Mouse (Mus musculus) bone marrow macrophage, adult 2 months (primary cell): Measurements from ENCODE around the gene Prdx5. TPM values are rescaled to one million over a fixed set of nuclear protein-coding genes. Genes with fewer than 3 reads are reported as not detected.

Experiments
- H3K27ac ChIP-seq: 2 replicates; pipeline ENCODE4 v1.5.1; 2012; ENCODE audit warnings: low read depth, low read length; ENCODE audit not compliant: insufficient read depth
- H3K4me1 ChIP-seq: 2 replicates; pipeline ENCODE4 v1.6.1; 2012; ENCODE audit warnings: low read length; ENCODE audit not compliant: control insufficient read depth, insufficient read depth
- H3K4me3 ChIP-seq: 2 replicates; pipeline ENCODE4 v1.5.1; 2012; ENCODE audit warnings: mild to moderate bottlenecking, low read length, moderate library complexity; ENCODE audit not compliant: insufficient read depth
- CTCF ChIP-seq: IDR thresholded peaks from 2 replicates; pipeline ENCODE4 v1.5.1; 2012; ENCODE audit warnings: low read depth, mild to moderate bottlenecking, low read length, moderate library complexity
- POLR2A ChIP-seq: IDR thresholded peaks from 2 replicates; pipeline ENCODE4 v1.6.1; 2012; ENCODE audit warnings: mild to moderate bottlenecking, low read depth, low read length, borderline replicate concordance
- polyA plus RNA-seq: library from polyadenylated mRNA; stranded (reverse); fragments of >200 nt; gene quantifications from 2 replicates; pipeline ENCODE4 v1.2.4, GENCODE M21; 2012; ENCODE audit not compliant: missing spikeins, insufficient read depth, insufficient read length

The Prdx5 gene
- polyA plus RNA-seq, 1 experiment: 349 TPM

DNA sequence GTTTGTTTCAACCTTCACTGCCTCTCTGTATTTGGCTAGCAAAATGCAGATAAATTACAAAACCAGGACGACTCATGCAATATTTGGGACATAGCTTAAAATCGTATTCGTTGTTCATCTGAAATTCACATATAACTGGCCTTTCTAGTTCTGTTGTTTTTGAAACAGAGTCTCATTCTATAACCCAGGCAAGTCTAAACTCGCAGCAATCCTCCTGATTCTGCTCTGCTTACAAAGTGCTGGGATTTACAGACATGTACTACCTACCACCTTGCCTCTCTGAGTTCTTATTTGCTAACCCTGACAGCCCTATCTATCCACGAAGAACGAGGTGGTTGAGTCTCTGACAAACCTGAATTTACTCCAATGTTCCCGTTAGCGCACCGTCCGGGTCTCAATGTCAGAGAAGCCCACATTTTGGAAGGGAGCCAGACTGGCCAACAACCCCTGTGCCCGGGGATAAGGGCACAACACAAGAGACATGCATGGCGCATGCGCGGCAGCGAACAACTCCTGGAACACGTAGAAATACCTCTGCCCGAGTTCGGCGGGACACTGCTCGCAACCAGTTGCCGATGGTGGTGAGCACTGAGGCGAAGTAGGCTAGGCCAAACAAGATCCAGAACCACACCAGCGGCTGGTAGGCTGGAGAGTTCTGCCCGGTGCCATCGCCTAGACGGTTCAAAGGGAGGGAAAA lies 16.8 kb upstream of the Prdx5 start:
- TF ChIP-seq POLR2A: no peak
- TF ChIP-seq CTCF: no peak
- no peak overlapping the region for H3K27ac ChIP-seq
- H3K4me3 ChIP-seq: no peak overlapping the region
- H3K4me1 ChIP-seq: peaks cover 13% of the 10 kb centered on the region

DNA sequence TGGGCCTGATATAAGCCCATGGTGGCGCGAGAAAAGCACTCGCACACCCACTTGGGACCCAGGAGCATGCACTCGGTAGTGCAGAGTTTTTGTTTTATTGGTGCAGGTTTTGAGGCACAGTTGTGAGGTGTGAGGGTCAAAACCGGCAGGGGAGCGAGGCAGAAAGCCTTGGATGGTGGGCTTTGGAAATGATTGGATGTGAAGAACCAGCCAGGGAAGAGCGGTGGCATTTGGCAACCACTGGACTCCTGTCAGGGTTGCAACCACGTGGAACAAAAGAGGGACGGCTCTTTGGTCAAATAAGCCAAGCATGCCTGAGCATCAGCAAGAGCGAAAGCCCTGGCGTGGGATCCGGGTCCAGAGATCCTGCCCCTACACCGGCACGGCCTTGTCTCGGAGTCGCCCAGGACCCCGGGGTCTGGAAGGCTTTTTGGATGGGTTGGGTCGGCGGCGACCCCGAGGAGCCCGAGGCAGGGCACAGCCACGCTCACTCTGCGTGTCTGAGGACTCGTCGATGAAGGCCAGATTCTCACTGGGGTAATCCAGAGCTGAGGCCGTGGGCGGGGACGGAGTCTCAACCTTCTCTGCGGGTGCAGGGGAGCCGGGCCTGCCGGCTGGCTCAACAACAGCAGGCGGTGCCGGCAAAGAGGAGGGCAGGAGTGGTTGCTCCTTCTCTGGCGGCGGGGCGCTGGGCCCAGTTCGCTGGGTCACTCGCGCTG lies 15.9 kb upstream of the Prdx5 start:
- Histone ChIP-seq H3K4me1 (peaks cover 13% of the 10 kb centered on the region), H3K4me3 (no peak overlapping the region), H3K27ac (no peak overlapping the region)
- TF ChIP-seq POLR2A (no peak), CTCF (no peak)

DNA sequence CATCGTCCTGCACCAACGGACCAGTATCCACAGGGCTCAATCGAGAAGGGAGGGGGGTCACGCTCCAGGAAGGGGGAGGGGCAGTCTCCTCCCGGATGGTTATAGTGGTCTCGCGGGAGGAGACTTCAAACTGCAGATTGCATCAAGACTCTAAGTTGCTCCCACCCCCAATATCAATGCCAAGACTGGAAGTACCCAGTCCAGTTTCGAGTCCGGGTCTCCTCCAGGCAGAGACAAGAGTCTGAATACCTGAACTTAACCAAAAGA lies 15.3 kb upstream of the Prdx5 start, which contains the start of gene Catsperz:
Catsperz (minus strand) TSS at position 74 of the 267 bp plus-strand sequence.
- Histone ChIP-seq H3K4me1 (peaks cover 14% of the 10 kb centered on the region), H3K4me3 (peak within 1 kb of the TSS; percentile 15), H3K27ac (no peak within 1 kb of the TSS)
- TF ChIP-seq CTCF (no peak), POLR2A (no peak)

DNA sequence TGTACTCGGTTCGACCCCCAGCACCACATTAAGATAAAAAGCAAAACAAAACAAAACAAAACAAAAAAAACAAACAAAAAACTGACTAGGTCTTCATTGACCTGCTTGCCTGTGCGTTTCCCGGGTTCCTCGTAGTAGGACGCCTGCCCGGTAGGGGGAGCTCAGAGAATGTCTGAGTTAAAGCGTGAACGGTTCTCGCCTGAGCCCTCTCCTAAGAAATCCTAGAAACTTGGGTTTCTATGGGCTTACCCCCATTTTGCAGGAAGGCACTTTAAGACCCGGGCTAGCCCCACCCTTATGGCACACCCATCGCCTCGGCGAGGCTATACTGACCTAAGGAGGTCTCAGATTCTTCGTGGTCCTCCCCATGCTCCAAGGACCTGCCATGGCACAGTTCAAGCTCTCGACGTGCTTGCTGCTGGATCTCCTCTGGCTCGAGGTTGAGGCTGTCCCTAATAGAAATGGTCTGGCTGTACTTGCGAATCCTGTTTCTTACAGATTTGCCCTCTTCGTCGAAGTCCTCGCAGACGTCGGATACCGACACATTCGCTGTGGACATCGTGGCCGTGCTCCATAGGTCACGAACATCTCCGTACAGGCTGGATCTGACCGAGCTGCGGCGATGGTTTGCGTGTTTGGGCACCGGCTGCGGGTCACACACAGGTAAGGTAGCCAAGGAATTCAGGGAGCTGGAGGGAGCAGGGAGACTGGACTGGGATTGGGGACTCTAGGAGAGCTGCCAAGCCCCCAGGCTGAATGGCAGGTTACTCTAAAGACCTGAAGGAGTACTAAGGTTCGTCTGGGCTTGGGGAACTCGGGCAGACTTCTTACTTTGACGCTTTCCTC lies 14.8 kb upstream of the Prdx5 start:
- peaks cover 19% of the 10 kb centered on the region for H3K4me1 ChIP-seq

DNA sequence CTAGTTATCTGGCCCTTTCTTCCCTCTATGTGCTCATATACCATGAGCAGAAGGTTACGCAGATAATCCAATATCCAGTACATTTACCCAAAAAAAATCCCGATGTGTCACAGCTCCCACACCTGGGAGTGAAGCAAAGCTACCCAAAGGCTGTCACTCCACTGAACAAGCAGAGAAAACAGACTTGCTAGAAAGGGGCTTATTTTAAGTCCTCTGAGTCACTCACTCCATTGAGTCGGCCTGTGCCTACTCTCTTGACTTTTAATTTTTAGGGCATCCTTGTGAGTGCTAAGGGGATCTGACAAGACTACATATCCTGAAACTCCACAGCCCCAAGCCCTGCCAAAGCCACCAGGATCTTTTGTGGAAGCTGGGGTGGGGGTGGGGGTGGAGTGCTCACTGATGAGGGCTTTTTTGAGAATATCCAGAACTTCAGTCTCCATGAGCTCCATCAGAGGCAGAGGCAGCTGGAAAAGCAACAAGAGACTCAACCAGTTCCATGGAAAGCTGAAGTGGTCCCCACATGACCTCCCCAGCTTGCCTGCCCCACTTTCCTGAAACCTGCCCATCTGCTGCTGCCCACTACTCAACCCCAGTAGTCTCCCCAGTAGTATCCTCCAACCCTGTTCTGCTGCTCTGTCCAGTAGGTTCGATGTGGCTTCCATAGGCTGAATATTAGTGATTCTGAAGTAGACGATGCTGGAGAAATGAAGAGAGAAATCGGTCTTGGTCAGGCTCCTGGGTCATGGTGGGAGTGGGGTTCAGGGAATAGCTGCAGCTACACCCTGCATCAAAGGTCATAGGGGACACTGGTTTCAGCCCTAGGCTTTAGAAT lies 13.2 kb upstream of the Prdx5 start:
- H3K4me3 ChIP-seq: peak overlapping the region; percentile 67
- no peak overlapping the region for H3K27ac ChIP-seq
- H3K4me1 ChIP-seq: peaks cover 19% of the 10 kb centered on the region
- TF ChIP-seq CTCF (no peak), POLR2A (no peak)

More for the DNA sequence above, 14.8 kb upstream of the Prdx5 start:
- H3K4me3 ChIP-seq: peak overlapping the region; percentile 15
- TF ChIP-seq POLR2A (no peak), CTCF (peak; percentile 69)
- no peak overlapping the region for H3K27ac ChIP-seq

DNA sequence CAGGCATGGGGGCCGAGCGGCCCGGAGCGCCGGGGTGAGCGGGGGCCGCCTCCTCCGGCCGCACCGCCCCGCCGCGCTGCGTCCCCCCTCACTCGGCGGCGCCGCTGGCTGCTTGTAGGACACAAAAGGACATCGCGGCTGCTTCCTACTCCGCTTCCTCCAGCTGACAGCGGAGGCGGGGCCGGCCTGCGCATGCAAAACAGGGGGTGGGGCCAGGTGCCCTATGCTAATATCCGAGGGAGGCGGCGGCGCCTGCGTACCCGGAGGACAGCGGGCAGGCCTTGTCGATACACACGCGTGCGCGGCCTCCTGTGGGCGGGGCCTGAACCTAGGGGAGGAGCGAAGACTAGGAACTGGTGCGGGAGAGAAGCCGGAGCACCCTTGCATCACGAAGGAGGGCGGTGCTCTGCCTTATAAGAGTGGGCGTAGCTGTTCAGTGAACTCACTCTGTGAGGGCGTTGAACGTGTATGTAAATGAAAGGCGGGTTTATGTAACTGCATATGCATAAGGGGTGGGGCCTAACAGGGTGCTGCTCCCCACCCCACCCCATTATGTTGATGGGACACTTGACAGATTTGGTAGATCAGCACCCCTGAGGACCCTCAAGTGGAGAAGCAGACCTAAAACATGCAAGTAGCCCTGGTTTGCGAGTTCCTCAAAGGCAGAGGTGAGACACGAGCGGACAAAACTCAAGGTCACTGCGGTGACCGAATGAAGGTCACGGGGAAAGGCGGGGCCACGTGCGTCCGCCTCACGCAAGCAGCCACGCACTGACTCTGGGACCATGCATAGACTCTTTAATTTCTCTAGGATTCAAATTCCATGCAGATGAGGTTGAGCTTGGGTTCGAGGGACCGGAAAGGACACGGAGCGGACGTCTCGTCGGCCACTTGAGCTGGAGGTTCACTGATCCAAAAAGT lies 12.0 kb upstream of the Prdx5 start, which contains the start of gene Esrra:
Esrra (minus strand) TSS at position 167 of the 921 bp plus-strand sequence.
- H3K4me3 ChIP-seq: peak within 1 kb of the TSS; percentile 88
- peak within 1 kb of the TSS; percentile 81 for H3K27ac ChIP-seq
- peaks cover 18% of the 10 kb centered on the region for H3K4me1 ChIP-seq
- no peak for TF ChIP-seq CTCF
- TF ChIP-seq POLR2A: no peak

DNA sequence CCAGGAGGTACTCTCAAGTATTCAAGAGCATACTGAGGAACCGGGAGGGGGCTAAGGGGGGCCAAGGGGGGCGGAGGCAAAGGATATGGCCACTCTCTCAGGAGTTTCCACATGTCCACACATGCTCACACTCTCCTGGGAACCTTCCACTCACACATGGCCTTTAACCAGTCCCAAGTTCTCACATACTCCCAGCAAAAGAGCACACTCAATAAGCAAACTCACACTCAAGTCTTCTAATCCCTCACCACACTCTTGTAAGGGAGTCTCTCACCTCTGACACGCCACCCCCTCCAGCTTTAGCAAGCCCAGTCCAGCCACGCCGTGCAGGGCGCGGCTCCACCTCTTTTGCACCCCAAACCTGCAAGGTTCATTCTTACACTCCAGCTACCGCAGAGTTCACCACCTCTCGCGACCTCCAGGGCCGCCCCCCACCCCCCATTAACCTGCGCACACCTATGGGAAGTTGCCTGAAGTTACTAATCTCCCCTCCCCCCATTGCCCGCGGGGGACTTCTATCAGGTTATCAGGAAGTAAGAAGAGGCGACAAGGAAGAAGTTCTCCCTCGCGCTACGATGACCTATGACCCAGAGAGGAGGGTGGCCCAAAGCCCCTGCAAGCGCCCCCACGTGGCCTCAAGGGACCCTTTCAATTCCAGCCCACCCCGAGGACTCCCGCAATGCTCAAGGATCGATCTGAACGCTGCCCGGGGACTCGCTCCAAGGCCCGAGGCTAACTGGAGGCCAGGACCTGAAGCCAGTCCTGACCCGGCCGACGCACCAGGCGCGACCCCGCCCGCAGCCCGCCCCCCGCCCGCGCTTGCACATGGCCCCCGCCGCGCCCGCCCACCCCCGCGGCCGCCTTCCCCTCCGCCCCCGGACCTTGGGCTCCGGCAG lies 11.1 kb upstream of the Prdx5 start:
- peak overlapping the region; percentile 81 for H3K27ac ChIP-seq
- H3K4me1 ChIP-seq: peaks cover 16% of the 10 kb centered on the region
- H3K4me3 ChIP-seq: peak overlapping the region; percentile 88
- TF ChIP-seq POLR2A: no peak
- no peak for TF ChIP-seq CTCF
